Mouse (Mus musculus): Measurements from ENCODE around the gene Lsm14a.

Gene Lsm14a

GRCm38 (mm10) chr7:34393215-34393614, at the start of gene Lsm14a:
TSS of gene Lsm14a (minus strand) at chr7:34393315.
- DNase-seq (ENCODE audit: low spot score), result no peak

DNA sequence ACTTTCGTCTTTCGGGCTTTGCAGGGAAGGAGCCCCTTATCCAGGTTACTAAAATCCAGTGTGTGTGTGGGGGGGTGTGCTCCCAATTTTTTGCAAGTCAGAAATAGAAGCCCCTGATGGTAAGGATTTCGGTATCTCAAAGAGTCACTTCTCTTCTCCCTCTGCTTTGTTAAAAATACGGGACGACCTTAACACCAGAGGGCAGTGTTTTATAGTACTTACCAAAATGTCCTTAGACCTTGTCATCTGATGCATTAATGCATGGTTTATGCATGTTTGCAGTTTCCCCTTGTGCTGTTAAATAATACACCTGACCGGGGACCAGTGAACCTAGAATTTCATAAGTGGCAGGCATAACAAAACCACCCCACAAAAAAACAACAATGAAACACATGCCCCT, 45.8 kb upstream of the Lsm14a start:
- DNase-seq (ENCODE audit: low spot score), result peak; percentile 13

GRCm38 (mm10) chr7:34433597-34433996, 40.5 kb upstream of the Lsm14a start:
- no peak for DNase-seq (ENCODE audit: low spot score)

DNA sequence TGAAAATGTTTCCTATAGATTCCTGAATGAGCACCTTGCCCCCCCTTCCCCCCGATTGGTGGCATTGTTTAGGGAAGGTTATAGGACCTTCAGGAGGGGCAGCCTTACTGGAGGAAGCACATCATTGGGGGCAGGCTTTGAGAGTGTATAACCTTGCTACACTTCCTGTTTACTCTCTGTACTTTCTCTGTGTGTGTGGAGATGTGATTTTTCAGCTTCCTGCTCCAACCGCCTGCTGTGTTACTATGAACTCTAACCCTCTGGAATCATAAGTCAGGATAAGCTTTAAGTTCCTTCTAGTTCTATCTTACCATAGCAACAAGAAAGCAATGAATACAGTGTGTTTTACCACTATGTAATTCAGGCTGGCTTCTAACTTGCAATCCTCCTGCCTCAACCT, 28.1 kb upstream of the Lsm14a start:
- no peak for DNase-seq (ENCODE audit: low spot score)

GRCm38 (mm10) chr7:34407492-34407891, 14.4 kb upstream of the Lsm14a start:
- no peak for DNase-seq (ENCODE audit: low spot score)

DNA sequence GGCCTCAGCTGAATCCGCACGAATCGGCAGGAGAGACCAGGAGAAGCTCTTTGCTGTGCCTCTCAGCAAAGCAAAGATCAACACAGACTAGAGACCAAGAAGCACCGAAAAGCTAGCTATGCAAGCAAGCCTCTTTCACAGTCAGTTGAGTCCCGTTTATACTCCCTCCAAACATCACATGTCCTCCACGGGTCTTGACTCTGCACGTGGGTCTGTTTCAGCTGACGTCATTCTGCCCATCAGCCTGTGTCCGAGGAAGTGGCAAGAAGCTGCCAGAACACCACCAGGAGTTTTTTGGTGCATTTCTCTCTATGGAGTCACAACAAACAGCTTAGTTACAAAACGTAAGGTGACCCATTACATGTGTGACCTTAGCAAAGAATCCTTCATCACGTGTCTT, 10.8 kb upstream of the Lsm14a start:
- no peak for DNase-seq (ENCODE audit: low spot score)

DNA sequence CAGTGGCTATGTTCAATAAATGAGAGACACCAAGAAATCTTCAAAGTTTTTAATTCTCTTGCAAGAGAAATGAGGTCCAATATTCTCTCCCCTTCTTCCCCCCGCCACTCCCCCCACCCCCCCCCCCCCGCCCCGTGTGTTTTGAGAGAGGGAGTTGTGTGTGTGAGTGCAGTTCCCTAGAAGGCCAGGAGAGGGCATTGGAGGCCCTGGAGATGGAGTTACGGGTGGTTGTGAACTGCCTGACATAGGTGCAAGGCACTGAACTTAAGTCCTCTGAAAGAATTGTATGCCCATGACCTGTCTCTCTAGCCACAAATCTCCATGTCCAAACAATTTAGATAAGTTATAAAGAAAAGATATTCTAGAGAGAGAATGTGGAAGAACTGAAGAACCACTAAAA, 7.0 kb upstream of the Lsm14a start:
- no peak for DNase-seq (ENCODE audit: low spot score)

GRCm38 (mm10) chr7:34398831-34399230, 5.7 kb upstream of the Lsm14a start:
- no peak for DNase-seq (ENCODE audit: low spot score)

DNA sequence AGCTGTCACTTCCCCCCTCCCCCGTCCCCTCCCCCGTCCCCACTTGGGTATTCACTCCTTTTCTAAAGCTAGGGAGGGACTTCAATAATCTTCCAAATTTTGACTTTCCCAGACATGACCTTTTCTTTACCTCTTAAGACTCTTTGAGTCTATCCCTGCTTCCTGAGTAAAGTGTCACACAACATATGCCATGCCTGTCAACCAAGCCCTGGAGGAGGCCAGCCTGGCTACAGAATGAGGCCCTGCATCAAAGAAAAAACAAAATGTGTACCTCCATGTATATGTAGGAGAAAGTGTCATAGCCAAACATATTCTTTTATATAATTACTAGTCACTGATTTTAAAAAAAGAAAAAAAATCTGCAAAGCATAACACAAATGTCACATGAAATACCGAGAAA, 3.7 kb upstream of the Lsm14a start:
- no peak for DNase-seq (ENCODE audit: low spot score)

DNA sequence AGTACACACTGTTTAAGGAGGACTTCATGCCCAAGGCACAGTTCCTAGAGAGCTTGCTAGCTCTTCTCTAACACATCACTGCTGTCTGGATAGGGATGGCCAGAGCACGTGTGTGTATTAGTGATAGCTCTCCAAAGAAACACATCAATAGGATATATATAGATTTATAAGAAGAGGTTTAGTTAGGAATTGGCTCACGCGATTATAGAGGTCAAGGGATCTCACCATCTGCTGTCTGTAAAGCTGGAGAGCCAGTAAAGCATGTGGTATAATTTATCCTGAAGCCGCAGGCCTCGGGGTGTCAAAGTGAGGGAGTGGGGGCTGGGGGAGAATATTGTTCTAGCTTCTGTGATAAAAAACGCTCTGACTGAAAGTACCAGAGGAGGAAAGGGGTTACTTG, 2.6 kb upstream of the Lsm14a start:
- DNase-seq (ENCODE audit: low spot score), result no peak

DNA sequence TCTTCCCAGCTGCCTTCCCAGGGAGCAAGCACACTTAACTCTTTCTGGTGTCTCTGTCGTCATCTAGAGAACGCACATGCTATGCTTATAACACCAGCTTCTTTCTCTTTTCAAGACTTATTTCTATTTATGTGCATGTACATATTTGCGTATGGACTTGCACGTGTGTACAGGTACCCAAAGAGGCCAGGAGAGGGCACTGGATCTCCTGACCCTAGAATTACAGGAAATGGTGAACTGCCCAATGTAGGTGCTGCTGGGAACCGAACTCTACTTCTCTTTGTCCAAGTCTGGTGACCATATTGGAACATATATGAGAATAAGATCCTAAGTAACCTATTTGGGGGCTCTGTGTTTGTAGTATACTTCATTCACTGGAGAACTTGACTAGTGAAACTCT, 1.5 kb upstream of the Lsm14a start:
- no peak for DNase-seq (ENCODE audit: low spot score)

GRCm38 (mm10) chr7:34394091-34394490, 976 bp upstream of the Lsm14a start:
- no peak for DNase-seq (ENCODE audit: low spot score)

GRCm38 (mm10) chr7:34392335-34392734, 780 bp downstream of the Lsm14a start:
- DNase-seq (ENCODE audit: low spot score), result no peak

DNA sequence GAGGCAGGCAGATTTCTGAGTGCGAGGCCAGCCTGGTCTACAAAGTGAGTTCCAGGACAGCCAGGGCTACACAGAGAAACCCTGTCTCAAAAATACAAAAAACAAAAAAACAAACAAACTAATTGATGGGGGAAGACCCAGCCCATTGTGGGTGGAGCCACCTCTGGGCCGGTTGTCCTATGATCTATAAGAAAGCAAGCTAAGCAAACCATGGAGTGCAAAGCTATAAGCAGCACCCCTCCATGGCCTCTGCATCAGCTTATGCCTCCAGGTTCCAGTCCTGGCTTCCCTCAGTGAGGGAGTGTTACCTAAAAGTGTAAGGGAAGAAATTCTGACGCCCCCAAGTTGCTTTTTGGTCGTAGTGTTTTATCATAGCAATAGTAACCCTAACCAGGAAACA, 1.4 kb downstream of the Lsm14a start:
- DNase-seq (ENCODE audit: low spot score), result no peak

DNA sequence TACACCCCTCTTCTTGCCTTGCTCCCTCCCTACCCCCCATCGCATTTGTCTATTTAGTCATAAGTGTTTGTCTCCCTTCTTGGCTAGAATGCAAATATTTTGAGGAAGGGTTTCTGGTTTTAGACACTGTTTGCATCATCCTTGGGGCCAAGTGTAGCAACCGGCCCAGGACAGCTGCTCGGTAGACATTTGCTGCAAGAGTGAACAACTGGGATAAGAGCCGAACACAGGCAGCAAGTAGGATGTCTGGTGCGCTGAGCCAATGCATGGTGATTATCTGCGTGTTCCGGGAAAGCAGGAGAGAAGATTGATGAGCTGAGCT, 2.3 kb downstream of the Lsm14a start:
- DNase-seq (ENCODE audit: low spot score), result no peak

DNA sequence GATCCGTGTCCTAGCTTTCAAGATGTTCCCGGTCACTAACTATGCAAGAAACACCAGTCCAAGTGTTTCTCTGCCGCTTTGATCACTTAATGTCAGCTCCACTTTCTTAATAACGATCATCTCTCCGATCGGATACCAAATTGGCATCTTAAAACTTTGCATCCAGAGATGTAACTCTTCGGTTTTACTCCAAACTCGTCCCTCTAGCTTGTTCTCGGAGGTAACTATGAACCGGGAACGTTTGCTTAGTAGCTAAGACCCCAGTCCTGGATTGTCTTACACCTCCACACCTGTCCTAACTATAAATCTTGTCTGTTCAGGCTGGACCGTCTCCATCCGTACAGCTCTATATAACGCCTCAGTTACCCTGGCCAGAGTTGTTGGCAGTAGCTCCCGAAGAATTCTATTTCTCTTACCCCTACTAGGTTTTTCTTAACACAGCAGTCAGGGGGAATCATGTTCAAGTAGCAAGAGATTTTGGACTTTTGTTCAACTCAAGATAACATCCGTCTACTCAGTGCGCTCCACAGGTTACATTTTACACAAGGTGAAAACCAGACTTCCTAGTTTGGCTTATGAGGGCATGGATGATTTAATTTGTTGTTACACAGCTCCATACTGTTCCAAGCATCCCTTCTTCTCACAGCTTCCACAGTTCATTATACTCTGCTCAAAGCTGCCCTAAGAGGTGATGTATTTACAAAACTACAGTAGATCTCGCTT, 2.8 kb downstream of the Lsm14a start:
- no peak for DNase-seq (ENCODE audit: low spot score)

DNA sequence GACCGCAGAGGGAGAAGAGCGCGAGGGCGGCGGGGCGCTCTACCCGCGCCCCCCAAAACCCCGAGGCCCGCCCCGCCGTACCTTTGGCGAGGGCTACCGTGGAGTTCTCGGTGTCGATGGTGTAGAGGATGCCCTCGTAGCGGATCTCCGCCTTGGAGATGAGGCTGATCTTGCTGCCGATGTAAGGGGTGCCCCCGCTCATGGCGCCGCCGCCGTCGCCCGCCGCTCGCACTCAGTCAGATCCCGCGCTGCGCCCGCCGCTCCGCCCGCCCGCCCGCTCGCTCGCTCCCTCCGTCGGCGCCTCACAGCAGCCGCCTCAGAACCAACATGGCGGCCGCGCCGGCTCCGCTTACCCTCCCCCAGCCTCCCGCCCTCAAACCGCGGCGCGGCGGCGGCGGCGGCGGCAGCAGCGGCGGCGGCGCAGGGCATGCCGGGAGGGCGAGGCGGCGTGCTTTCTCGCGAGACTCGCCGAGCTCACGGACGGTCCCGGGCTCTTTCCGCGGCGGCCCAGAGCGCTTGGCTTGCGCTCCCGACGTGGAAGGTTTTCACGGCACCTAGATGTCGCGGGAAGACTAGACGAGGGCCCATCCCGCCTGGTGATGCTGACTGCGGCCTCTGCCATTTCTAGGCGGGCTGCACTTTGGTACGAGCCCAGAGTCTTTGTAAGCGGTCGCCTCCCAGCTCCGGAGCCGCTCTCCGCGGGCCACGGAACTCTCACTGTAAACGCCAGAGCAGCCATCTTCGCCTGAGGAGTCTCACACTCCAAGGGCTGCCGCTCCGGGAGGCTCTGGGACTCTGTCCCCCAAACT, 3.6 kb downstream of the Lsm14a start:
- DNase-seq (ENCODE audit: low spot score), result peak; percentile 77

- no peak for DNase-seq (ENCODE audit: low spot score)
Measured at GRCm38 (mm10) chr7:34388445-34389276, 4.5 kb downstream of the Lsm14a start.

DNA sequence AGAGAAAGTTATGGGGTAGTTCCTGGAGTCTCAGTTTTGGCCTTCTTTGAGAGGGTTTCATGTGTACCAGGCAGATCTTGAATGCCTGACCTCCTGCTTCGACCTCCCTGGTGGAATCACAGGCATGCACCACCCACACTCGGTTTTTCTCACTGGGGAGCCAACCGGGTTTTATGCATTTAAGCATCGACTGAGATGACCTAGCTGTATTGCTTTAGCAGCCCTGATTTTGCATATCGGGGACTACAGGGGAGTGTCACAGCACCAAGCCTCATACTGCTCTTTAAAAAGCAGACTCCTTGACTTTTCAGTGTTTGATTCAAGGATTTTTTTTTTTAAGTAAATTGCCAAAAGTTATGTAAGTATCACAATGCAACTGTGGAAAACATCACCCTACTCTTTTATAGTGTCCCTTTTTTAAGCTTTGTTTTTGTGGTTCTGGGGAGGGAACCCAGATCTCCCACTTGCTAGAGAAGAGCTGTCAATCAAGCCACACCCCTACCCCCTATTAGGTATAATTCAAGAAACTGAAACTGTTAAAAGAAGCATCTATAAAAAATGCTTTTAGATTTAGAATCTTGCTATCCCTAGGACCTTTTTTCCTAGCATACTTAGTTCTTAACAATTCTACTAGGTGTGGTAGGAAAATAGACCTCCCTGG, 5.2 kb downstream of the Lsm14a start:
- DNase-seq (ENCODE audit: low spot score), result no peak

DNA sequence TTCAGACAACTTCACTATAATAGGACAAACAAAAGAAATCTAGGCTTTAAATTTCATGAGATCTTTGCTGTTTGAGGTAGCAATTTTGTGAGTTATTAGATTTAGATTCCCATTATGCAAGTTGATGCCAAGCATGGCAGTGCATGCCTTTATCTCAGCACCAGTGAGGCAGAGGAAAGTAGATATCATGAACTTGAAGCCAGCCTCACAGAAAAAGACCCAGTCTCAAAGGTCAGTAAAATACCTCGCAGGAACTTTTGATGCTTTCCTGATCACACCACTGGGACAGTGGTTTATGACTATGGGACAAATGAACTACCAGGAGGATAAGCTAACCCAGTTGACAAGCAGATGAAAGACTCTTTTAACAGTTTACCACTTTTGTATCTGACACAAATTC, 10.3 kb downstream of the Lsm14a start:
- no peak for DNase-seq (ENCODE audit: low spot score)

GRCm38 (mm10) chr7:34381733-34382132, 11.4 kb downstream of the Lsm14a start:
- no peak for DNase-seq (ENCODE audit: low spot score)

DNA sequence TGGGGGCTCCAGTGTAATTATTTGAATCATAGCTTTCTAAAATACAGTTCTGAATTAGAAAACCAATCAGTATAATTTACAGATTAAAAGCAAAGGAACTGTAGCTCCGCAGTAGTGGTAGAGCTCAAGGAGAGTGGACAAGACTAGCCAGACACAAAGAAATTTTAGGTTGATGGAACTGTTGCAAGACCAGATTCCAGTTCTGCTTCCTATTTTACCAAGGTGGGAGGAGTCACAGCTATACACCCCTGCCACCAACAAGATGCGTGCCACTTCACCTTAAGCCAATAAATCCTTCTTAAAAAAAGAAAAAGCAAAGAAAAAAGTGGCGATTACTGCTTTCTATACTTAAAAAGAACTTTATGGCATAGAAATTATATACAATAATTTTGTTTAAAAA, 12.8 kb downstream of the Lsm14a start:
- DNase-seq (ENCODE audit: low spot score), result no peak

Measured in layer of hippocampus, adult 9-10 months (tissue).